Mouse (Mus musculus) CH12.LX (cell line): Measurements from ENCODE around the gene Rgl1. TPM values are rescaled to one million over a fixed set of nuclear protein-coding genes. Genes with fewer than 3 reads are reported as not detected.

ENCODE experiments used
- DNase-seq: peaks from one replicate; pipeline ENCODE4 v3.0.0-alpha.2; 2013; ENCODE audit errors: extremely low read depth
- H3K27ac ChIP-seq: 2 replicates; pipeline ENCODE4 v1.5.1; 2012; ENCODE audit warnings: low read depth, mild to moderate bottlenecking, control low read depth, moderate library complexity; ENCODE audit not compliant: insufficient read depth
- H3K27me3 ChIP-seq: replicated peaks from 2 replicates; pipeline ENCODE3; 2012; ENCODE audit warnings: inconsistent platforms
- H3K36me3 ChIP-seq, 2 experiments: replicated peaks in 1 of 2; 2 replicates each; pipeline versions ENCODE3 to v1.6.1; 2012; ENCODE audit warnings: inconsistent platforms in 1 of 2, low read length in 1 of 2, mild to moderate bottlenecking in 1 of 2, mixed read lengths in 1 of 2, moderate library complexity in 1 of 2; ENCODE audit not compliant: control insufficient read depth in 1 of 2, insufficient read depth in 1 of 2
- H3K4me1 ChIP-seq, 2 experiments: 2 replicates each; pipeline ENCODE4 v1.6.1; 2012; ENCODE audit warnings: inconsistent platforms in 1 of 2, moderate library complexity in 1 of 2; ENCODE audit not compliant: insufficient read depth in 2 of 2, control insufficient read depth in 1 of 2
- H3K4me2 ChIP-seq: 2 replicates; pipeline ENCODE4 v1.6.1; 2012; ENCODE audit warnings: low read depth, mild to moderate bottlenecking, control low read depth; ENCODE audit not compliant: poor library complexity, insufficient read depth, severe bottlenecking
- H3K4me3 ChIP-seq, 3 experiments: fragments of 150-350 bp in 1 of 3; sonication (generic) in 1 of 3; replicated peaks in 1 of 3; 2 replicates each; pipeline versions ENCODE3 to v1.5.1; 2011 to 2012; ENCODE audit warnings: low read depth in 2 of 3, low read length in 2 of 3, mild to moderate bottlenecking in 2 of 3, moderate library complexity in 2 of 3, control low read depth in 1 of 3, improper control_type of control experiment in 1 of 3, inconsistent platforms in 1 of 3, mixed read lengths in 1 of 3; ENCODE audit not compliant: poor library complexity in 1 of 3
- H3K79me2 ChIP-seq: replicated peaks from 2 replicates; pipeline ENCODE4 v1.6.1; 2012; ENCODE audit warnings: mild to moderate bottlenecking, moderate library complexity; ENCODE audit not compliant: control insufficient read depth, poor library complexity, insufficient read depth, severe bottlenecking; ENCODE audit errors: extremely low read depth
- H3K9ac ChIP-seq: 2 replicates; pipeline ENCODE4 v1.6.1; 2012; ENCODE audit warnings: low read depth, mild to moderate bottlenecking, control low read depth, moderate library complexity; ENCODE audit not compliant: insufficient read depth
- H3K9me3 ChIP-seq: replicated peaks from 2 replicates; pipeline ENCODE3; 2012; ENCODE audit warnings: low read length, inconsistent platforms, mixed read lengths
- BHLHE40 ChIP-seq: IDR thresholded peaks from 2 replicates; pipeline ENCODE4 v1.6.1; 2011; ENCODE audit warnings: mild to moderate bottlenecking, low read depth, low read length, improper control_type of control experiment
- CHD1 ChIP-seq: IDR thresholded peaks from 2 replicates; pipeline ENCODE4 v1.6.1; 2012; ENCODE audit warnings: low read depth, low read length, improper control_type of control experiment, inconsistent platforms
- CHD2 ChIP-seq: IDR thresholded peaks from 2 replicates; pipeline ENCODE4 v1.6.1; 2011; ENCODE audit warnings: low read length, improper control_type of control experiment
- CTCF ChIP-seq, 2 experiments: IDR thresholded peaks in 1 of 2; conservative IDR thresholded peaks in 1 of 2; 2 replicates each; pipeline ENCODE4 v1.5.1; 2011 to 2012; ENCODE audit warnings: low read depth in 2 of 2, low read length in 2 of 2, improper control_type of control experiment in 1 of 2, inconsistent platforms in 1 of 2, mild to moderate bottlenecking in 1 of 2, moderate library complexity in 1 of 2
- E2F4 ChIP-seq: IDR thresholded peaks from 2 replicates; pipeline ENCODE4 v1.6.1; 2011; ENCODE audit warnings: low read depth, low read length, improper control_type of control experiment; ENCODE audit not compliant: insufficient replicate concordance
- ELF1 ChIP-seq: IDR thresholded peaks from 2 replicates; pipeline ENCODE4 v1.6.1; 2014; ENCODE audit warnings: low read depth, mild to moderate bottlenecking, inconsistent platforms, low read length, improper control_type of control experiment
- ETS1 ChIP-seq: conservative IDR thresholded peaks from 2 replicates; pipeline ENCODE4 v1.6.1; 2012; ENCODE audit warnings: low read depth, mild to moderate bottlenecking, inconsistent platforms, low read length, improper control_type of control experiment, moderate library complexity
- HCFC1 ChIP-seq: IDR thresholded peaks from 2 replicates; pipeline ENCODE4 v1.6.1; 2012; ENCODE audit warnings: low read depth, mild to moderate bottlenecking, inconsistent platforms, low read length, improper control_type of control experiment
- IRF4 ChIP-seq: IDR thresholded peaks from 2 replicates; pipeline ENCODE4 v1.6.1; 2014; ENCODE audit warnings: low read depth, mild to moderate bottlenecking, inconsistent platforms, low read length, improper control_type of control experiment
- JUN ChIP-seq: IDR thresholded peaks from 2 replicates; pipeline ENCODE4 v1.6.1; 2011; ENCODE audit warnings: low read depth, mild to moderate bottlenecking, low read length, improper control_type of control experiment, moderate library complexity; ENCODE audit not compliant: insufficient read depth
- MAFK ChIP-seq: IDR thresholded peaks from 2 replicates; pipeline ENCODE4 v1.6.1; 2011; ENCODE audit warnings: low read length, improper control_type of control experiment; ENCODE audit not compliant: insufficient replicate concordance
- MAX ChIP-seq: IDR thresholded peaks from 2 replicates; pipeline ENCODE4 v1.6.1; 2011; ENCODE audit warnings: low read length, improper control_type of control experiment
- MAZ ChIP-seq: IDR thresholded peaks from 2 replicates; pipeline ENCODE4 v1.6.1; 2012; ENCODE audit warnings: low read depth, mild to moderate bottlenecking, inconsistent platforms, low read length, improper control_type of control experiment, moderate library complexity
- MXI1 ChIP-seq: IDR thresholded peaks from 2 replicates; pipeline ENCODE4 v1.6.1; 2011; ENCODE audit warnings: mild to moderate bottlenecking, low read depth, low read length, improper control_type of control experiment
- NELFE ChIP-seq: IDR thresholded peaks from 2 replicates; pipeline ENCODE4 v1.6.1; 2011; ENCODE audit warnings: low read depth, low read length, improper control_type of control experiment
- NRF1 ChIP-seq: IDR thresholded peaks from 2 replicates; pipeline ENCODE4 v1.6.1; 2014; ENCODE audit warnings: low read depth, mild to moderate bottlenecking, inconsistent platforms, low read length, improper control_type of control experiment, moderate library complexity
- PAX5 ChIP-seq: IDR thresholded peaks from 2 replicates; pipeline ENCODE4 v1.6.1; 2012; ENCODE audit warnings: low read length, inconsistent platforms, mixed read lengths
- SIN3A ChIP-seq: IDR thresholded peaks from 2 replicates; pipeline ENCODE4 v1.6.1; 2012; ENCODE audit warnings: low read length, improper control_type of control experiment, inconsistent platforms
- SMC3 ChIP-seq: IDR thresholded peaks from 2 replicates; pipeline ENCODE4 v1.6.1; 2011; ENCODE audit warnings: low read depth, low read length, improper control_type of control experiment
- TCF12 ChIP-seq: IDR thresholded peaks from 2 replicates; pipeline ENCODE4 v1.6.1; 2014; ENCODE audit warnings: low read depth, mild to moderate bottlenecking, inconsistent platforms, low read length, improper control_type of control experiment
- UBTF ChIP-seq: IDR thresholded peaks from 2 replicates; pipeline ENCODE4 v1.6.1; 2012; ENCODE audit warnings: low read depth, mild to moderate bottlenecking, inconsistent platforms, low read length, improper control_type of control experiment, moderate library complexity
- USF1 ChIP-seq: IDR thresholded peaks from 2 replicates; pipeline ENCODE4 v1.6.1; 2014; ENCODE audit warnings: low read depth, mild to moderate bottlenecking, inconsistent platforms, low read length, improper control_type of control experiment
- USF2 ChIP-seq: conservative IDR thresholded peaks from 2 replicates; pipeline ENCODE4 v1.6.1; 2011; ENCODE audit warnings: low read depth, low read length, improper control_type of control experiment
- ZC3H11A ChIP-seq: IDR thresholded peaks from 2 replicates; pipeline ENCODE4 v1.6.1; 2012; ENCODE audit warnings: low read depth, mild to moderate bottlenecking, inconsistent platforms, low read length, improper control_type of control experiment
- ZKSCAN1 ChIP-seq: IDR thresholded peaks from 2 replicates; pipeline ENCODE4 v1.6.1; 2012; ENCODE audit warnings: low read depth, inconsistent platforms, low read length, improper control_type of control experiment, borderline replicate concordance
- ZNF384 ChIP-seq: IDR thresholded peaks from 2 replicates; pipeline ENCODE4 v1.6.1; 2012; ENCODE audit warnings: low read depth, low read length, improper control_type of control experiment, inconsistent platforms
- dilution Hi-C: fragments of 300-500 bp; cut with MboI; formaldehyde crosslinking; loops from 2 replicates; pipeline ENCODE4 v1.14.3; 2020; ENCODE audit warnings: low sequenced_read_pairs; ENCODE audit not compliant: extremely low pct_unique_long_range_greater_than_20kb, extremely low pct_ligation_motif_present
- in situ Hi-C: fragments of 300-500 bp; cut with MboI; formaldehyde crosslinking; loops from 3 replicates; pipeline ENCODE4 v1.14.3; 2019; ENCODE audit warnings: low sequenced_read_pairs, low pct_ligation_motif_present, low pct_unique_long_range_greater_than_20kb, mixed read lengths
- polyA plus RNA-seq: library from polyadenylated mRNA; unstranded; fragments of >175 nt; gene quantifications from 2 replicates; pipeline ENCODE4 v1.2.1, GENCODE M21; 2012; ENCODE audit warnings: low read depth; ENCODE audit not compliant: insufficient read length
- total RNA-seq, 2 experiments: library from RNA; depleted of rRNA; stranded (reverse); fragments of 300-350 nt in 1 of 2; fragments of >200 nt in 1 of 2; gene quantifications; 2 replicates each; pipeline ENCODE4 v1.2.3; 2012 to 2014

Rgl1 gene
- total and polyA plus RNA-seq, 3 experiments: 0.25 to 1.7 (median 0.74) TPM

DNA sequence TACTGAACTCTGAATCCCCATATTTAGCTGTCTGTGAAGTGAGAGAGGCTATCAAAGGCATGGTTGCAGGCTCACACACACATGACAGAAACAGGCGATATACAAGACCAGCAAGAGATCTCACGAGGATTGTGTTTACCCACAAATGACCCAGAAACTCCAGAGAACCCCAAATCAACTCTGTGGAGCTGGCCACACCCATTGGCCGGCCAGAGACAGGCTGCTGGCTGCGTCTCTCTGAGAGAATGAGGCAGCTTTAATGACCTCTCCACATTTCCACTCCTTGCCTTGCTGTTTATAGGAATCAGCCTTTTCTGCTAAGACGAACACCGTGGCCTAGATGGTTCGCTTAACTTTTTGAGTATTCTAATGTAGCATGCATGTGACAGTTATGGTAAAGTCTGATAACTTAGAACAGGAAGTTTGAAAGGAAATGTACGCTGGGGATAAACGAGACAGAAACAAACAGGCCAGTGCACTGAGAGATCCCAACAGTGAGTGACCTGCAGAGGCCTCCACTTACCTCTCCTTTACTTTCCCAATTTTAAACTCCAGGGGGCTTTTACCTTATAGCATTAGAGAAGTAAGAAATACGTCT lies 148.3 kb downstream of the Rgl1 start:
- Histone ChIP-seq H3K4me1 (no peaks in the 10 kb centered on the region), H3K79me2 (no peaks in the 10 kb centered on the region), H3K4me2 (no peak overlapping the region), H3K4me3 (no peak overlapping the region), H3K27me3 (no peaks in the 10 kb centered on the region), H3K9me3 (no peaks in the 10 kb centered on the region), H3K36me3 (no peaks in the 10 kb centered on the region), H3K9ac (no peak overlapping the region), H3K27ac (no peak overlapping the region)
- DNase-seq: no peak
- in situ Hi-C loops (no loop called here), dilution Hi-C loops (no loop called here)
- TF ChIP-seq BHLHE40 (no peak), ETS1 (no peak), USF1 (no peak), E2F4 (no peak), ZC3H11A (no peak), NRF1 (no peak), PAX5 (no peak), ELF1 (no peak), ZKSCAN1 (no peak), JUN (no peak), MXI1 (no peak), UBTF (no peak), SIN3A (no peak), MAFK (no peak), TCF12 (no peak), CHD2 (no peak), USF2 (no peak), CTCF (conservative IDR thresholded peaks at IDR 0.05 in 1 of 2, IDR thresholded peaks at IDR 0.05 in 1 of 2; ENCODE audit: low read depth in 2 of 2, low read length in 2 of 2) (no peak)

DNA sequence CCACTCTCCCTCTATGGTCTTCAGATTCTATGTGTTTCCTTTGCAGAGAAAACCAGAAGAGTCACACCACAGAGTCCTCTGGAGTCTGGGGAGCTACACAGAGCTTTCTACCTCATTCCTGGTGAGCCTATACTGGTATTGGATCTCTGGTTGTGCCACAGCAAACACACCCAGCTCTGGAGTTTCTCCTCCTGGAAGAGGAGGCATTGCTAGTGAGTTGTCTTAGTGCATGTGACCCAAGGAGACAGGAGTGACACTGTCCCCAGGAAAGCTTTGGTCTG lies 149.4 kb downstream of the Rgl1 start:
- no peaks in the 10 kb centered on the region for H3K4me1 ChIP-seq
- no peak overlapping the region for H3K9ac ChIP-seq
- no peak overlapping the region for H3K4me3 ChIP-seq
- in situ Hi-C loops: no loop called here
- DNase-seq: no peak
- dilution Hi-C loops: no loop called here
- H3K36me3 ChIP-seq: no peaks in the 10 kb centered on the region
- H3K4me2 ChIP-seq: no peak overlapping the region
- H3K27ac ChIP-seq: no peak overlapping the region
- H3K9me3 ChIP-seq: no peaks in the 10 kb centered on the region
- no peaks in the 10 kb centered on the region for H3K27me3 ChIP-seq
- no peak for TF ChIP-seq MAZ
- TF ChIP-seq MXI1: no peak
- TF ChIP-seq NELFE: no peak
- no peak for TF ChIP-seq CHD1
- TF ChIP-seq IRF4: no peak
- TF ChIP-seq SMC3: no peak
- TF ChIP-seq MAX: no peak
- no peak for TF ChIP-seq HCFC1
- no peak for TF ChIP-seq ZNF384
- TF ChIP-seq TCF12: no peak
- TF ChIP-seq SIN3A: no peak
- no peaks in the 10 kb centered on the region for H3K79me2 ChIP-seq
